Mouse (Mus musculus) left cerebral cortex, postnatal 14 days (tissue): ENCODE measurements around the gene Lrrk1. TPM values are rescaled to one million over a fixed set of nuclear protein-coding genes. Genes with fewer than 3 reads are reported as not detected.

Experiments used
- DNase-seq, 2 experiments: peaks; one replicate each; pipeline ENCODE4 v3.0.0; 2021 to 2022; ENCODE audit warnings: low spot score in 2 of 2, mixed read lengths in 1 of 2
- intact Hi-C: fragments of 180-260 bp; cut with DNase I; formaldehyde crosslinking; loops from one replicate; pipeline ENCODE4 v1.15.1; 2025
- total RNA-seq, 2 experiments: library from RNA; stranded (reverse); gene quantifications; 2 replicates each; pipeline ENCODE4 v1.2.3; 2021

The Lrrk1 gene
- total RNA-seq, 2 experiments from 2014 or later: 3.5 to 4.4 TPM

DNA sequence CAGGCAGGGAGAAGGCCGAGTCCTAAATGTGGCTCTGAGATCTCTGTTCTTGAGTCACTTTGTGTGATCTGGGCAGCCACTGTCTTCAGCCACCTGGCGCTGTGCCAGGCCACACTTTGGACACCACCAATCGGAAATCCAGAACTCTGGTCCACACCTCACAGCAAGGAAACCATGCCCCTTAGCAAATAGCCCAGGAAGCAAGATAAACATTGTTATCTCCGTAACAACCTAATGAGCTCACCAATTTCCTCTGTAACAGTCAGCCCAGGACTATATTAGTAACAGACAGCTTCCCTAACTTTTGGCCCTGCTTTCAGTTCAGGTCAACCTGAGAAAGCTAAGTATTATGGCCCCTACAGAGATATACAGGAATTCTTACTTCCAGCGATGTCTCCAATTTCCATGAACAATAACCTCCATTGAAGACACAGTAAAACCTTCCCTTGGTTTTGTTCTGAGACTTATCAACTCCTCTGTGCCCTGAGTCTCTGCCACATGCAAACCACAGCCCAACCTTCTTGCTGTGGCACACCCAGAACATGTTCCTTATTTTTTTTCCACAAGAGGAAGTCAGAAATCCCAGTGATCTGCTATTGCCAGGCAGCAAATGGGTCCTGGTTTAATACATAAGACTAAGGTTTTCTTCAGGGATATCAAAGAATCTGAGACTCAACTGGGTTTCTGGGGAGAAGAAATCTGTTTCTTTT is 78.8 kb downstream of the Lrrk1 start:
- intact Hi-C loops: no loop called here
- DNase-seq: no peak

DNA sequence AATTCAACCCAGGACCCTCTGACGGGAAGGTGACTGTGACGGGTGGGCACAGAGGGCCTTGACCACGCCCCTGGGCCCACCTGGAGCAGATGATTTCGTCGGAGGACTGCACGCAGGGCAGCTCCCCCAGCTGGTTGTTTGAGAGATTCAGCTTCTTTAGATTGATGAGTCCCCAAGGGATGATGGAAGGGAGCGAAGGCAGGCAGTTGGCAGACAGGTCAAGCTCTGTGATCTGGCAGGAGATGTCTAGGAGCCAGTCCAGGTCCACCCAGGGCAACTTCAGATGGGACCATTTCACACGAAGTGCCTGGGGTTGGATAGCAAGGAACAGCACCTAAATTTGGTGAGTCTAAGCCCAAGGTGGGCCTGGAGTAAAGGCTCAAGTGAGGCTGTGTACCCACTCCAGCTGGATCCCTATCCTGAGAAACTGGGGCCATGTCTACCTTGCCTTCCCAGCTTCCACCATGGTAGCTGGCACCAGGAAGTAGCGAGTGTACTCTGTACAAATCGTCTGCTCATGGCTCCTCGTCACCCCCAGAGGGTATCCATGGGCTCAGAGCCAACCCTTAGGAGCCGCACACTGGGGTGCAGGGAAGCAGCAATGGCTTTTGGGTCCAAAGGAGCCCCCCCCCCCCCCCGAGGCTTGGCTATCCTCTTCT is 79.4 kb downstream of the Lrrk1 start:
- no peak for DNase-seq
- intact Hi-C loops: no loop called here

DNA sequence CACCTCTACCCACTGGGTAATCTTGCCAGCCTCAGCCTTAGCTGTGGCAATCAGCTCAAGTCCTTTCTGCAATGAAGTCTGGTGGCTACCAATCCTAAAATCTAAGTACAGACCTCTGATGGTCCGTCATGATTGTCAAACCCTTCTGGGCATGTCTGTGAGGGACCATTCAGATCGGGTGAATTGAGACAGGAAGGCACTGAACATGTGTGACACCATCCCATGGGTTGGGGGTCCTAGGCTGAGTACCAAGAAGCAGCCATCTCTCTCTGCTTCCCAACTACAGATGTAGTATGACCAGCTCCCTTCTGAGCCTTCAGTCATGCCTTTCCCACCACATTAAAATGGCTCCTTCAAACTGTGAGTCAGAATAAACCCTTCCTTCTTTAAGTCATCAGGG is 80.4 kb downstream of the Lrrk1 start:
- no peak for DNase-seq
- intact Hi-C loops: no loop called here

DNA sequence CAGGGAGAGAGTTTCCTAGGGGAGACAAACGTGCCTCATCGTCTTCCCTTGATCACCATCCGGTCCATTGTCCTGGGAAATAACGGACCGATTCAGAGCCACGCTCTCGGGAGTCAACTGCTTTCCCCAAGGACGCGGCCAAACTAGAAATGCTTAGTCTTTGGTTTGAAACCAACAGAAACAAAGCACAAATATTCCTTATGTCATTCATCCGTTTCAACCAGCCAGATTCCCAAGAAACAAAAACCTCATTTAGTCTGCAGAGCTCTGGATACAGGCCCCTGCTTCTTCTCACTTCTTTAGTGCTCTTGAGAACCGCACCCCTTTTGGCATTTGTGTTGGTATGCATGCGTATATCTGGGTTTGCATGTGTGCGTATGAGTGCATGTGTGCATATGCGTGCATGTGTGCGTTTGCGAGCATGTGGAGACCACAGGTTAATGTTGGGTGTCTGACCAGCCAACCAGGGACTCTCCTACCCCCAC is 82.4 kb downstream of the Lrrk1 start:
- DNase-seq: no peak
- intact Hi-C loops: no loop called here

DNA sequence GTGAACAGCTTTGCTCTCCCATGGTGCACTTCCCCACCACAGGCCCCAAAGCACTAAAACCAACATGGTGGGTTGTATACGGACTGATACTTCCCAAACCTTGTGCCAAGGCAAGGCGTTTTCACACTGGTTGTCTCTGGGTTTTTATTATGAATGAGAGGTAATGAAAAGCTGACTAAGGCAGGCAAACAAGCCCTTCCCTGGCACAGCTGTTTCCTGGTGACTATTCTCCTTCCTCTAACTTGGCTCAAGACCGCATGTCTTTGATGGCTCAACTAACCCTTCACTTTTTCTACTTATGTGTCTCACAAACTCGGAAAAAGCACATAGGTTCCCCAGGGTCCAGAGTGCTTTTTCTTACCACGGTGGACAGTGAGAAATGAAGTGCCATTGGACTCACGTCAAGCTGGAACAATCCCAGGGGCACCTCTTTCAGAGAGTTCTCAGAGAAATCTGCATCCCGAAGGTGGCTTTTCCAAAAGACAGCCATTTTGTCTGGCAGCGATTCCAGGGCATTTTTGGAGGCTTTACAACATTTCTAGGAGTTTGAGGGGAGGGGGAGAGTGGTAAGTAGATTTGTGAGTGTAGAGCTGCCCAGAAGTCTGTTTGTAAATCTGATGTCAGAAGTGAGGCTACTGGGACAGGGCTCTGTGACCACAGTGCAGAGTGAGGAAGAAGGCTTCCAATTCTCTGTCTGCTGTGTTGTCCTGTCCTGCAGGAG is 83.0 kb downstream of the Lrrk1 start:
- DNase-seq: no peak
- intact Hi-C loops: loop anchor here (5.0 kb wide), 1 partner anchor 58 kb away; no protein-coding TSS in a partner anchor

DNA sequence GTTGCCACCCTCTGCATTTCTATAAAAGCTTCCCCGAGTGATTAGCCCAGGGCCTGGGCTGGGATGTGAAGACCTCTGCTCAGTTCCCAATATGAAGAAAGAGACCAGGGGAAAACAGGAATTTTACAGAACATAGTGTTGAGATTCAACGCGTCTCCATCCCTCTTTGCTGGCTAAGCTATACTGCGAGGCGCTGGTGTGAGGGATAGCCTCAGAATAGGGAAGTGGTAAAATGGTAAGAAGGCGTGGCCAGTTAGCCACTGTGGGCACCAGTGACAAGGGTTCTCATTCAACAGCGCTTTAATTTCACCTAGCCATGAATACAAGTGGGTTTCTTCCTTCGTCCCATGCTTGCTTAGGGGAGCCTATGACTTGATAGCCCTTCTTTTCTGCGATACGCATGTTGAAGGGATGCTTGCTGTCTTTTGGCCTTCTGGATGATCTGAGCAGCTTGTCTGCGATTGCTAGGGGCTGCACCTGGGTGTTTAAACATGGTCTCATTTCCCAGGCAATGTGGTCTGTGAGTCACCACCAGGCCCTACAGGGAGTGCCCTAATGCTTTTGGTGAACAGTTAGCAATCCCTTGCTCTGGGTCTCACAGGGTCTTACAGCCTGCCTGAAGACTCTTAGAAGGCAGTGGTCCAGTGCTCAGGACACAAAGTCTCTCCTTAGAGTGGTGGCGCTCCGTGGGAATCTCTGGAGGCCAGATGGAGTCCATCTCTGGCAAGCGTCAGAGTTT is 84.1 kb downstream of the Lrrk1 start:
- no peak for DNase-seq
- intact Hi-C loops: loop anchor here (5.0 kb wide), 1 partner anchor 57 kb away; no protein-coding TSS in a partner anchor

DNA sequence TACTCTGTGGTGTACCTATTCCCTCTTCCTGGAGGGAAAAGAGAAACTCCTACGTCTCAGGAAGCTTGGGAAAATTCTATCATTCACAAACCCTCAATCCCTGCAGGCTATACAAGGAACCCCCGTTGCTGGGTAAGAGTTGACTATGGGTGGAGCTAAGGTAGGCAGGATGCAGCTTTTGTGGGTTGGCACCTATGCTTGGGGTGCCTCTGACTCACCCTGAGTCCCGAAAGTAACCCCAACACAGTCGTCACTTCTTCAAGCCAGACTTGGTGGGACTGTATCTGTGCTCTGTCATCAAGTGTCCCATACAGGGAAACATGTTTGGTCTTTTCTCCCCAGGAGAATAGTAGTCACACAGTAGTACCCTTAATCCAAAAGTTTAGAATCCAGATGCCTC is 86.7 kb downstream of the Lrrk1 start:
- intact Hi-C loops: loop anchor here (2.0 to 5.0 kb wide), 2 partner anchors 54 to 199 kb away; no protein-coding TSS in a partner anchor
- DNase-seq: no peak

DNA sequence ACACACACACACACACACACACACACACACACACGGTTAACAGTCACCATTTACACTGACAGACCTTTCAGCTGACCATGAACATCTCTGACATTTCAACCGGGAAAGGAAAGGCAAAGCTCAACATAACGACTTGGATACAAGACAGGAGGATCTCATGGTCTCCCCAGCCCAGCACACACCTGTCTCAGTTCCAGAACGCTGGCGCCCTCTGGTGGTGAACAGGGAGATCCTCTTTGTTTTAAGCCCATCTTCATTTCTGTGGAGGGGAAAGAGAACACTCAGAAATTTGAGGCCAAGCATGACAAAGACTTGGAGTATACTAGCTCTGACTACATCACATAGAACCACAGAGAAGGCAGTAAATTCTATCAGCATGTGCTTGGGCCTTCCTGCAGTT is 87.5 kb downstream of the Lrrk1 start:
- DNase-seq: peak; percentile 57 to 90
- intact Hi-C loops: loop anchor here (2.0 to 5.0 kb wide), 2 partner anchors 53 to 198 kb away; no protein-coding TSS in a partner anchor

DNA sequence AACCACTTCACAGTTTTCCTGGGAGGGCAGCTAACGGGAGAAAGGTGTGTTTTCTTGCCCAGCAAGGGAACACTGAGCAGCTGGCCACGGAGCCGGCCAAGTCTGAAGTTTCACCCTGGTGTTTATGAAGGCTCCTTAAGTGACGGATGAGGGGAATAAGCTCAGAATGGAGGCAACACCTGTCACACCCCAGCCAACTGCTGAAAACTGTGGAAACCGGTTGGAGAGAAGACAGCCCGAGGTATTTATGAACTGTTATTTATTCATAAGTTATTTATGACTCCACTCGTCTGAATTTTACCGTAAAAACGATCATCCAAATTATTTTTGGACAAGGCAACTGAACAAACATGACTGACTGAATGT is 90.5 kb downstream of the Lrrk1 start:
- DNase-seq: no peak
- intact Hi-C loops: loop anchor here (2.0 kb wide), 1 partner anchor 189 kb away; the partner anchor contains the start of gene Chsy1

DNA sequence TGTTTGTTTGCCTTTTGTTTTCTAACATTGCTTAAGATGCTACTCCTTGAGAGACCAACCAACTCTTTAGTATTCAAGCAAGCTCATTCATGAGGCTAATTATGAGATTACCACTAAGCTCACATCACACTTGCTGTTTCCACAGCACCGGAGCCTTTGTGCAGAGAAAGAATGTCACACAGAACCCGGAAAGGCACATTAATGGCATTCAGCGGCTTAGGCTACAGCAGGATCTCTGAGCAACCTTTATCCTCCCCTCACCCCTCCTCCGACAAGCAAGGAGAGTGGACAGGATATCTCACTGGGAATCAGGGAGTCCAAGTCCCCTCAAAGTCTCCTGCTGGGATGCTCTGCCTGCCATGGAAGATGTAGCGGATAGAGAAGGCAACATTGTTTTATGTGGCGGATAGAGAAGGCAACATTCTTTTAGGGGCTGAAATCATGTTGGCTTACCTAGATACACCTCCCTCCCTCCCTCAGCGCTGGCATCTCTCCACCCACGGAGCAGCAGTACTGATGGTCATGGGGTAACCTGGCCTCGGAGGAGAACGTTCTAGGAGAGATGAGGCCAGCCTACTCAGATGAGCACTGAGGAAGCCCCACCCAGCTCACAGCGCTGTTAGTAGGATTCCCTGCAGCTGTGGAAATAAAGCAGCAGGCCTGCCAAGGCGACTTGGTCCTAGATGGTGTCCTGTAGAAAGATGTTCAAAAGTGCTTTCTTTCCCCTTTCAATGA is 91.1 kb downstream of the Lrrk1 start:
- intact Hi-C loops: no loop called here
- no peak for DNase-seq

DNA sequence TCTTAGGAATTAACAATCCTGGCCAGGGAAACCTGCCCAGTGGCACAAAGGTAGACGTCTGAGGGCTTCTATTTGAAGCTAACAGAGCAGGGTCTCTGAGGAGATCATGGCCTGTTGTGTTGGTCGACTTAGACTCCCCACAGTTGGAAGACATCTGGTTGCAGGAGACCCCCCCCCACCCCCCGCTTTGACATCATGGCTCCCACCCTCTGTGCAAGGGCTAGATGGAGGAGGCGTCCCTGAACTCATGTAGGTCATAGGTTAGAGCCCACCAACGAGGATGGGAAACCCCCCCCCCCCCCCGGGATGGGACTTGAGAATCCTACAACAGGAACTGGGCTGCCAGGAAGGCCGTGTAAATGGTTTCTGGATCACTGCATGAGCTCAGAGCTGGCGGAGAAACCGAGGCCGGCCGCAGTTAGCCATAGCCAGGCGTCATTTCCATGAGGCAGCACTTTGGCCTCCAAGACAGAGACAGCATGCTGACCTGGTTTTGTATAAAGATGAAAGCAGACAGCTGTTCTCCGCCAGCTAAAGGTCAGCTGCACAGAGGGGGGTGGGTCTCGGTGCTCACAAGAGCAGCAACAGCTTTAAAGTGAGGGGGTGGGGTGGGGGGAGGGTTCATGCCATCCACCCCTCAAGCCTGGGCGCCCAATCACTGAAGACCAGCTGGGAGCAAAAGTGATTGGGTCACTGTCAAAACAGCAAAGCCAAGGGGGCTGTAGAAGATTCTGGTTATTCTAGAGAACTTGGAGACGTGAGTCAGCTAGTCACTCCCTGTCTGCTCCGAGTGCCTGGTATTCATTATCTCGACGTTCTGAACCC is 95.4 kb downstream of the Lrrk1 start:
- intact Hi-C loops: no loop called here
- no peak for DNase-seq

DNA sequence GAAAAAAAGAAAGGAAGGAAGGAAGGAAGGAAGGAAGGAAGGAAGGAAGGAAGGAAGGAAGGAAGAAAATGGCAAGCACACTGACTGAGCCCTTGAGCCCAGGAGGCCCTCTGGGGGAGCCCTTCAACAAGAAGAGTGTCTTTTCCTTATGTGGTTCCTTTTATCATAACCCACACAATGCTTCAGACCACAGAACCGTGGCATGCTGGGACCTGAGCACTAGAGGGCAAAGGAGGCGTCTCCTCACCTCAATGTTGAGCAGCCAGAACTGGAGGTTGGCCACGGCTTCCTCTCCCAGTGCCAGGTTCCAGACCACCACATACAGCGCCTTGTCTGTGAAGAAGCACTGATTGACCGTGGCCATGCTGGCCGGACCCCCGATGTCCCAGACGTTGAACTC is 96.1 kb downstream of the Lrrk1 start:
- intact Hi-C loops: no loop called here
- no peak for DNase-seq

DNA sequence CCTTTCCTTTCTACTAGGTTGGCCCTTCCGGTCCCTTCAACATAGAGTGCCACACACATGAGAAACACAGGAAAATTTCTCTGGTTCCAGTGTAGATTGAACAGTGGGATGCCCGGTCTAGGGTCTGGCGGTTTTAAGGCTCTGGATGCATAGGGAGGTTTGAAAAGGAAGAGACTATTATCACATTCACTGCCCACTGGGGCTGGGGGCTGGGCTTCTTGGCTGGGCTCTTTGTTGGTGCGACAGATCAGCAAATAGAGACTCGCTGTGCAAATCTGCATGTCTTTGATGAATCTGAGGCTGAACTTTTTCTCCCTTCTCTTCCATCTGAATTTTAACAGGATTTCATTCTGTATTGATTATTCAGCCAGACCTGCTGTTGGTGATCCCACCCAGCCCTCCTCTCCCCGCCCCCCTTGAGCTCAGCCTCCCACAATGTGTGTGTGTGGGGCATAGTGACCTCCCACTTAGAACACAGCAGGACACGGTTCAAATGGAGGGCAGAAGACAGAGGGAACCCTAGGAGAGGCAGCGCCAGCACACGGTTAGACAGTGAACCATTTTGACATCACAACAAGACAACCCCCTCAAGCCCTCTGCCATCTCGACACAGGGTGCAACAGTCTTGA is 105.1 kb downstream of the Lrrk1 start:
- no peak for DNase-seq
- intact Hi-C loops: no loop called here

DNA sequence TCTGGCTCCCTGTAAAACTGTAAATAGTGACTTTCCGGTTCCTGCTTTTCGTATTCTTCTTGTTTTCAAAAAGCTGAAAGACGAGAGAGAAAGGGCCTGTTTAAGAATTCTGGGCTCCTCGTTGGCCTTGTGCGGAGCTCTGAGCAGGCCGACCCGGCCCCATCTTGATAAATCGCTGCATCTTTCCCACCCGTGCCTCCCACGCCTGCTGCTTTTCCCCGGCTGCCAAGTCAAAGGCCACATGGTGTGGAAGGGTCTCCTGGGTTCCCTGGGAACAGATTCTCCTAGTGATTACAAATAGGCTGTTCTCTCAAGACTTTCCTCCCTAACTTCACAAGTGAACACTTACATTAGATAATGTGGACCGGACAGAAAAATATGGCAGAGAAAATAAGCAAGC is 105.9 kb downstream of the Lrrk1 start:
- no peak for DNase-seq
- intact Hi-C loops: no loop called here

DNA sequence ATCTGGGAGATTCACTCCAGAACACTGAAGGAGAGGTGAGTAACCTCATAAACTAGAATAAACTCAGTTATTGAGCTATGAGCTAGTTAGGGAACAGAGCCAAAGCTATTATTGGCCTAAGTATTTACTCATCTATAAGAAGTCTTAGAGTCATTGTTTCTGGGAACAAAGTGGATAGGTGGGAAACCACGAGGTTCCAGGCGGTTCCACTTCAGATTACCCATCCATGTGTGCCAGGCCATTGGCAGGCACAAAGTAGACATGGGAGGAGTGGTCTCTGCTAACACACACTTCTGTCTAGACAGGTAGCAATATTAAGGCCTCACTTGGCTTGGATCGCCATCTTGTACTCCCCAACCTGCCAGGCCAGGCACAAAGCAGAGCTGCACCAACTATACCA is 110.1 kb downstream of the Lrrk1 start:
- DNase-seq: no peak
- intact Hi-C loops: no loop called here

DNA sequence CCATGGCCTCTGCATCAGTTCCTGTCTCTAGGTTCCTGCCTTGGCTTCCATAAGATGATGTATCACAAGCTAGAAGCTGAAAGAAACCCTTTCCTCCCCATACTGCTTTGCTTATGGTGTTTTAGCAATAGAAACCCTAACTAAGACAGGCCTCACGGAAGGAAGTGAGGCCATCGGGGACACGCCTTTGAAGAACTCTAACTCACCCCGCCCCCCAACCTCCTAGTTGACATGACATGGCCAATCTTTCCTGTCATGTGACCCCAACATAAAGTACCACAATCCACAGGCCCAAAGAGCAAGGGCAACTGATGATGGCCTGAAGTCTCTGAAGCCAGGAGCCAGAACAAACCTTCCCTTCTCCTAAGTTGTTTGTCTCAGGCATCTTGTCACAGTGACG is 114.7 kb downstream of the Lrrk1 start:
- no peak for DNase-seq
- intact Hi-C loops: no loop called here

DNA sequence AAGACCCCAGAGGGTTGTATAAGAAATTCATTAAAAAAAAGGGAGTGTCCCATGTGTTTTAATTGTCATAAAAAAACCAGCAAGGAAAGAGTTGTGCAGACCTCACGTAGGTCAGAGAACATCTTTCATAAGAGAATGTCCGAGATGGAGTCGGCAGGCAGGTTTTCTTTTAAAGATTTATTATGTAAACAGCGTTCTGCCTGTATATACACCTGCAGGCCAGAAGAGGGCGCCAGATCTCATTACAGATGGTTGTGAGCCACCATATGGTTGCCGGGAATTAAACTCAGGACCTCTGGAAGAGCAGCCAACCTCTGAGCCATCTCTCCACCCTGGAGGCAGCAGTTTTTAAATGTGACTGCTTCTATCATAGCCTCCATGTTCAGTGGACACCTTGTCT is 116.9 kb downstream of the Lrrk1 start:
- no peak for DNase-seq
- intact Hi-C loops: no loop called here
